8 mouse cellular contexts compared by ENCODE assay signal in the genomic region with DNA sequence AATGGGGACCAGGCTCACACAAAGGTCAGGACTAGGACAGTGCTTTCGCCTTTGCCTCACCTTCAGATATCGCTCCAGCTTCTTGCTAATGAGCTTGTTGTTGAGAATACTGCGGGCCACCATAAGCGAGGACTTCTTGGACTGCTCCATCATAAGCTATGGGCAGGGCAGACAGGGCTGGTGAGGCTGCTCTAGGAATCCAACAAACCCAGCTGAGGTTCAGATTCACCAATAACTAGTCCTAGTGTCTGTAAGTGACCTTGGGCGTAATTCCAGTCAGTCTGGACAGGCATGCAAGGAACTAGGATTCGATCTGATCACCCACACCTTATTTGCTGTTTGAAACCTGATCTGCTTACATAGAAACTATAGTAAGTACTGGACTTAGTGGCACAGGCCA. TPM values are rescaled to one million over a fixed set of nuclear protein-coding genes. Genes with fewer than 3 reads are reported as not detected.
DNase-seq lines count a peak whose midpoint lies in the region; ATAC-seq lines count a peak whose summit lies in the region.

No protein-coding gene starts in this region.

- peak overlapping the region; percentile 87 for H3K9ac ChIP-seq in heart, embryonic 13.5 days
- H3K9ac ChIP-seq in heart, embryonic 14.5 days (ENCODE audit: low read length), result peak overlapping the region; percentile 94
- H3K9ac ChIP-seq in liver, embryonic 13.5 days, result peak overlapping the region; percentile 83

- H3K9me3 ChIP-seq in heart, embryonic 13.5 days, result no peaks in the 10 kb centered on the region
- no peaks in the 10 kb centered on the region for H3K9me3 ChIP-seq in heart, embryonic 14.5 days (ENCODE audit: control insufficient read depth, low read length)
- no peaks in the 10 kb centered on the region for H3K9me3 ChIP-seq in liver, embryonic 13.5 days (replicated peaks)

- H3K27ac ChIP-seq in heart, embryonic 13.5 days (replicated peaks), result peak overlapping the region; percentile 98
- H3K27ac ChIP-seq in heart, embryonic 14.5 days (replicated peaks in 1 of 2; ENCODE audit: control insufficient read depth in 1 of 2, insufficient read depth in 1 of 2, low read depth in 2 of 2, low read length in 2 of 2), result peak overlapping the region; percentile 89 to 92
- peak overlapping the region; percentile 95 for H3K27ac ChIP-seq in liver, embryonic 13.5 days

- DNase-seq in heart, postnatal 25 days (ENCODE audit: low spot score), result no peak
- peak; percentile 20 for DNase-seq in NIH3T3 (ENCODE audit: low read depth)
- no peak for DNase-seq in liver, embryonic 13.5 days
- no peak for DNase-seq in left cerebral cortex, postnatal 36 days (ENCODE audit: low spot score in 2 of 2)
- DNase-seq in thymus, adult 18-20 months, result no peak
- DNase-seq in frontal cortex, postnatal 10 days (ENCODE audit: low spot score in 2 of 2), result no peak

- H3K4me3 ChIP-seq in heart, embryonic 13.5 days, result peak overlapping the region; percentile 95
- peak overlapping the region; percentile 74 to 87 for H3K4me3 ChIP-seq in heart, embryonic 14.5 days (ENCODE audit: control insufficient read depth in 1 of 2, insufficient read depth in 1 of 2, low read depth in 1 of 2, low read length in 2 of 2)
- H3K4me3 ChIP-seq in liver, embryonic 13.5 days (replicated peaks), result peak overlapping the region; percentile 81

- H3K4me1 ChIP-seq in heart, embryonic 13.5 days, result peaks cover 38% of the 10 kb centered on the region
- peaks cover 3 to 18% of the 10 kb centered on the region in 2 experiments; a peak in 3 of 4 replicates for H3K4me1 ChIP-seq in heart, embryonic 14.5 days (ENCODE audit: control insufficient read depth in 2 of 2, insufficient read depth in 2 of 2, low read length in 2 of 2)
- H3K4me1 ChIP-seq in liver, embryonic 13.5 days (replicated peaks), result peaks cover 42% of the 10 kb centered on the region

- H3K36me3 ChIP-seq in heart, embryonic 13.5 days, result peaks cover 54% of the 10 kb centered on the region
- H3K36me3 ChIP-seq in heart, embryonic 14.5 days (ENCODE audit: control insufficient read depth, insufficient read depth, low read length), result peaks cover 48% of the 10 kb centered on the region
- H3K36me3 ChIP-seq in liver, embryonic 13.5 days, result peaks cover 47% of the 10 kb centered on the region

- intact Hi-C loops in heart, postnatal 25 days (cut with DNase I), result loop anchor here (5.0 kb wide), 1 partner anchor 40 kb away; no protein-coding TSS in a partner anchor
- intact Hi-C loops in left cerebral cortex, postnatal 36 days (cut with DNase I), result loop anchor here (2.0 kb wide), 2 partner anchors 37 to 67 kb away; partner anchors contain the start of genes Brd4 and Wiz

- WGBS in heart, embryonic 13.5 days, result 13% methylated on average over 6 of the region's 6 CpGs
- 11% methylated on average over 6 of the region's 6 CpGs for WGBS in heart, embryonic 14.5 days
- WGBS in liver, embryonic 13.5 days (ENCODE audit: insufficient replicate concordance), result 23% methylated on average over 6 of the region's 6 CpGs

- no peak for ATAC-seq in heart, embryonic 13.5 days (ENCODE audit: extremely low read depth, insufficient number of reproducible peaks, low FRiP score, low TSS enrichment)
- ATAC-seq in heart, embryonic 14.5 days (ENCODE audit: insufficient number of reproducible peaks, insufficient read depth, low FRiP score, low read depth), result no peak
- ATAC-seq in liver, embryonic 13.5 days (ENCODE audit: low read depth), result no peak

- H3K27me3 ChIP-seq in heart, embryonic 13.5 days (replicated peaks), result no peaks in the 10 kb centered on the region
- no peaks in the 10 kb centered on the region for H3K27me3 ChIP-seq in heart, embryonic 14.5 days (ENCODE audit: control insufficient read depth, insufficient read depth, low read length)
- no peaks in the 10 kb centered on the region for H3K27me3 ChIP-seq in liver, embryonic 13.5 days

- H3K4me2 ChIP-seq in heart, embryonic 13.5 days, result peak overlapping the region; percentile 90
- H3K4me2 ChIP-seq in heart, embryonic 14.5 days (ENCODE audit: low read length), result peak overlapping the region; percentile 94
- peak overlapping the region; percentile 93 for H3K4me2 ChIP-seq in liver, embryonic 13.5 days

RNA-seq across cellular contexts. Expression of gene Akap8, which starts 0.8 kb away (rescaled TPM):
- polyA plus RNA-seq in heart, embryonic 13.5 days (2015; fragmentation: Nextera tagmentation; extraction: Ambion mirVana), result 65.8 and 67.8 TPM in 2 replicates
- 10 to 100 TPM; 37.2 to 51.5 TPM for total RNA-seq in heart, postnatal 25 days (2021)
- polyA plus RNA-seq in heart, embryonic 14.5 days (2014; fragmentation: Nextera tagmentation; extraction: Ambion mirVana), result 33.0 and 34.9 TPM in 2 replicates
- polyA plus RNA-seq in liver, embryonic 13.5 days (2015; fragmentation: Nextera tagmentation; extraction: Ambion mirVana), result 40.5 and 47.9 TPM in 2 replicates
- 100 to 1,000 TPM in 1 of 2 experiments, 10 to 100 TPM in 1; 64.3 to 120 TPM for total RNA-seq in left cerebral cortex, postnatal 36 days (2021)

RNA-seq across cellular contexts. Expression of gene Akap8l, which starts 28.6 kb away (rescaled TPM):
- polyA plus RNA-seq in heart, embryonic 13.5 days (2015; fragmentation: Nextera tagmentation; extraction: Ambion mirVana), result 83.9 and 84.3 TPM in 2 replicates
- total RNA-seq in heart, postnatal 25 days (2021), result 10 to 100 TPM; 43.0 to 46.3 TPM
- polyA plus RNA-seq in heart, embryonic 14.5 days (2014; fragmentation: Nextera tagmentation; extraction: Ambion mirVana), result 83.5 and 84.1 TPM in 2 replicates
- 35.4 and 36.9 TPM in 2 replicates for polyA plus RNA-seq in liver, embryonic 13.5 days (2015; fragmentation: Nextera tagmentation; extraction: Ambion mirVana)
- 100 to 1,000 TPM; 155 to 294 TPM for total RNA-seq in left cerebral cortex, postnatal 36 days (2021)

RNA-seq across cellular contexts. Expression of gene Brd4, which starts 37.3 kb away (rescaled TPM):
- 58.8 and 64.2 TPM in 2 replicates for polyA plus RNA-seq in heart, embryonic 13.5 days (2015; fragmentation: Nextera tagmentation; extraction: Ambion mirVana)
- 10 to 100 TPM; 50.9 to 57.5 TPM for total RNA-seq in heart, postnatal 25 days (2021)
- polyA plus RNA-seq in heart, embryonic 14.5 days (2014; fragmentation: Nextera tagmentation; extraction: Ambion mirVana), result 54.7 and 57.0 TPM in 2 replicates
- polyA plus RNA-seq in liver, embryonic 13.5 days (2015; fragmentation: Nextera tagmentation; extraction: Ambion mirVana), result 28.3 and 37.2 TPM in 2 replicates
- 100 to 1,000 TPM; 103 to 147 TPM for total RNA-seq in left cerebral cortex, postnatal 36 days (2021)
